Mouse (Mus musculus) MEL (cell line): ENCODE data around the gene Atp10b. TPM values are rescaled to one million over a fixed set of nuclear protein-coding genes. Genes with fewer than 3 reads are reported as not detected.

Experiments used
- DNase-seq: peaks from one replicate; pipeline ENCODE4 v3.0.0; 2011; ENCODE audit warnings: low read depth, low spot score
- H3K27ac ChIP-seq: 2 replicates; pipeline ENCODE4 v1.5.1; 2012; ENCODE audit warnings: low read depth, mild to moderate bottlenecking, control low read depth, low read length, moderate library complexity; ENCODE audit not compliant: control insufficient read depth
- H3K27me3 ChIP-seq, 2 experiments: fragments of 150-350 bp in 1 of 2; sonication (generic) in 1 of 2; 2 replicates each; pipeline ENCODE4 v1.6.1; 2012; ENCODE audit warnings: low read length in 2 of 2, mild to moderate bottlenecking in 2 of 2, improper control_type of control experiment in 1 of 2, moderate library complexity in 1 of 2; ENCODE audit not compliant: insufficient read depth in 2 of 2, control insufficient read depth in 1 of 2
- H3K36me3 ChIP-seq, 2 experiments: 2 replicates each; pipeline ENCODE4 v1.6.1; 2012 to 2014; ENCODE audit warnings: low read length in 2 of 2, improper control_type of control experiment in 1 of 2, inconsistent platforms in 1 of 2, mild to moderate bottlenecking in 1 of 2; ENCODE audit not compliant: insufficient read depth in 2 of 2, control insufficient read depth in 1 of 2
- H3K4me1 ChIP-seq, 2 experiments: fragments of 150-350 bp in 1 of 2; sonication (generic) in 1 of 2; 2 replicates each; pipeline ENCODE4 v1.6.1; 2012; ENCODE audit warnings: low read length in 2 of 2, improper control_type of control experiment in 1 of 2, mild to moderate bottlenecking in 1 of 2; ENCODE audit not compliant: insufficient read depth in 2 of 2, control insufficient read depth in 1 of 2
- H3K4me3 ChIP-seq, 2 experiments: fragments of 150-350 bp in 1 of 2; sonication (generic) in 1 of 2; 2 replicates each; pipeline ENCODE4 v1.5.1; 2012; ENCODE audit warnings: low read depth in 2 of 2, low read length in 2 of 2, mild to moderate bottlenecking in 2 of 2, moderate library complexity in 2 of 2, control low read depth in 1 of 2, improper control_type of control experiment in 1 of 2; ENCODE audit not compliant: control insufficient read depth in 1 of 2, insufficient read depth in 1 of 2
- H3K79me2 ChIP-seq: 2 replicates; pipeline ENCODE4 v1.6.1; 2012; ENCODE audit warnings: mild to moderate bottlenecking, low read length, moderate library complexity; ENCODE audit not compliant: control insufficient read depth, poor library complexity, insufficient read depth
- H3K9ac ChIP-seq: 2 replicates; pipeline ENCODE4 v1.6.1; 2012; ENCODE audit warnings: low read depth, mild to moderate bottlenecking, control low read depth, low read length, moderate library complexity; ENCODE audit not compliant: control insufficient read depth, poor library complexity, severe bottlenecking
- H3K9me3 ChIP-seq: fragments of 150-350 bp; sonication (generic); replicated peaks from 2 replicates; pipeline ENCODE4 v1.6.1; 2012; ENCODE audit warnings: mild to moderate bottlenecking, low read length, improper control_type of control experiment, moderate library complexity; ENCODE audit not compliant: insufficient read depth
- CTCF ChIP-seq, 3 experiments: IDR thresholded peaks in 2 of 3; conservative IDR thresholded peaks in 1 of 3; 2 replicates each; pipeline ENCODE4 v1.5.1; 2011 to 2012; ENCODE audit warnings: low read length in 3 of 3, low read depth in 2 of 3, mild to moderate bottlenecking in 2 of 3, improper control_type of control experiment in 1 of 3, inconsistent platforms in 1 of 3, mixed read lengths in 1 of 3, moderate library complexity in 1 of 3; ENCODE audit not compliant: control insufficient read depth in 1 of 3, insufficient read depth in 1 of 3, poor library complexity in 1 of 3, severe bottlenecking in 1 of 3
- E2F4 ChIP-seq: IDR thresholded peaks from 2 replicates; pipeline ENCODE4 v1.6.1; 2011; ENCODE audit warnings: low read depth, low read length, improper control_type of control experiment, borderline replicate concordance
- ETS1 ChIP-seq: IDR thresholded peaks from 2 replicates; pipeline ENCODE4 v1.6.1; 2012; ENCODE audit warnings: low read depth, mild to moderate bottlenecking, inconsistent platforms, low read length, improper control_type of control experiment, moderate library complexity
- GATA1 ChIP-seq: IDR thresholded peaks from 2 replicates; pipeline ENCODE4 v1.6.1; 2011; ENCODE audit warnings: low read depth, low read length, improper control_type of control experiment
- KAT2A ChIP-seq: conservative IDR thresholded peaks from 2 replicates; pipeline ENCODE4 v1.6.1; 2012; ENCODE audit warnings: low read depth, low read length, improper control_type of control experiment, inconsistent platforms
- MAFK ChIP-seq: IDR thresholded peaks from 2 replicates; pipeline ENCODE4 v1.6.1; 2011; ENCODE audit warnings: low read depth, mild to moderate bottlenecking, low read length, improper control_type of control experiment, borderline replicate concordance
- MAZ ChIP-seq: IDR thresholded peaks from 2 replicates; pipeline ENCODE4 v1.6.1; 2012; ENCODE audit warnings: low read depth, mild to moderate bottlenecking, inconsistent platforms, low read length, improper control_type of control experiment
- MEF2A ChIP-seq: IDR thresholded peaks from 2 replicates; pipeline ENCODE4 v1.6.1; 2014; ENCODE audit warnings: low read depth, mild to moderate bottlenecking, inconsistent platforms, low read length, improper control_type of control experiment; ENCODE audit not compliant: poor library complexity, insufficient replicate concordance, severe bottlenecking; ENCODE audit errors: extremely low read depth
- MXI1 ChIP-seq: IDR thresholded peaks from 2 replicates; pipeline ENCODE4 v1.6.1; 2011; ENCODE audit warnings: mild to moderate bottlenecking, low read depth, low read length, improper control_type of control experiment
- NELFE ChIP-seq: IDR thresholded peaks from 2 replicates; pipeline ENCODE4 v1.6.1; 2011; ENCODE audit warnings: low read depth, low read length, improper control_type of control experiment
- POLR2A ChIP-seq, 2 experiments: IDR thresholded peaks; 2 replicates each; pipeline ENCODE4 v1.6.1; 2011 to 2012; ENCODE audit warnings: low read length in 2 of 2, mild to moderate bottlenecking in 2 of 2, control low read depth in 1 of 2, improper control_type of control experiment in 1 of 2, low read depth in 1 of 2, moderate library complexity in 1 of 2; ENCODE audit not compliant: control insufficient read depth in 1 of 2, insufficient read depth in 1 of 2, poor library complexity in 1 of 2
- POLR2AphosphoS5 ChIP-seq: IDR thresholded peaks from 2 replicates; pipeline ENCODE4 v1.6.1; 2012; ENCODE audit warnings: low read depth, borderline replicate concordance, mild to moderate bottlenecking, inconsistent platforms, low read length, moderate library complexity, mixed read lengths
- SMC3 ChIP-seq: IDR thresholded peaks from 2 replicates; pipeline ENCODE4 v1.6.1; 2011; ENCODE audit warnings: low read depth, low read length, improper control_type of control experiment
- TCF12 ChIP-seq: IDR thresholded peaks from 2 replicates; pipeline ENCODE4 v1.6.1; 2014; ENCODE audit warnings: low read depth, mild to moderate bottlenecking, inconsistent platforms, low read length, improper control_type of control experiment, moderate library complexity
- USF1 ChIP-seq: IDR thresholded peaks from 2 replicates; pipeline ENCODE4 v1.6.1; 2014; ENCODE audit warnings: low read depth, mild to moderate bottlenecking, inconsistent platforms, low read length, improper control_type of control experiment, moderate library complexity
- ZNF384 ChIP-seq: IDR thresholded peaks from 2 replicates; pipeline ENCODE4 v1.6.1; 2012; ENCODE audit warnings: low read depth, mild to moderate bottlenecking, inconsistent platforms, low read length, improper control_type of control experiment
- polyA plus RNA-seq, 2 experiments: library from polyadenylated mRNA; stranded (reverse) in 1 of 2; unstranded in 1 of 2; fragments of >175 nt in 1 of 2; fragments of >200 nt in 1 of 2; gene quantifications; 2 replicates each; pipeline versions ENCODE4 v1.2.1 to v1.2.4; 2012; ENCODE audit warnings: low replicate concordance in 2 of 2, low read depth in 1 of 2; ENCODE audit not compliant: insufficient read length in 2 of 2, insufficient read depth in 1 of 2, missing spikeins in 1 of 2
- total RNA-seq: library from RNA; depleted of rRNA; stranded (reverse); fragments of 300-350 nt; gene quantifications from 2 replicates; pipeline ENCODE4 v1.2.3, GENCODE M21; 2012

Gene Atp10b
- total and polyA plus RNA-seq, 3 experiments = not detected

DNA sequence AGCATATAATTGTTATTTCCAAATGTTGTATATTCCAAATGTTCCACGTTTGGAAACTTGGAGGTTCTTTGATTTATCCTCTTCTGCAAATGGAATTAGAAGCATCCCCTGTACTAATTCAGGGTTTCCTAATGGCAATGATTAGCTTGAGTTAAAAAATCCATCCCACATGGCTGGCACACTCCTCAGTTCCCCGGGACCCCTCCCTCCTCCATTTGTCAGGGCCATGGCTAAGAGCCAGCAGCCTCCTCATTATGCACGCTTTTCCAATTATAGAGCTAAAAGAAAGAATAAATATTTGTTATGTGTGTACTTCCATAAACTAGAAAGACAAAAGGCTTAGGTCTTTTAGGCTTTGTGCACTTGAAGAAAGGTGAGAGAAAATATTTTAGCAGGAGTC, 53.9 kb downstream of the Atp10b start:
- TF ChIP-seq MEF2A = no peak
- no peak for TF ChIP-seq E2F4
- TF ChIP-seq MXI1 = no peak
- TF ChIP-seq KAT2A = no peak
- TF ChIP-seq SMC3 = no peak
- TF ChIP-seq POLR2A (IDR thresholded peaks at IDR 0.05; ENCODE audit: control insufficient read depth in 1 of 2, insufficient read depth in 1 of 2, low read depth in 1 of 2, low read length in 2 of 2, poor library complexity in 1 of 2) = no peak
- TF ChIP-seq POLR2AphosphoS5 = no peak
- TF ChIP-seq ZNF384 = no peak
- TF ChIP-seq TCF12 = no peak
- no peak for TF ChIP-seq USF1
- Histone ChIP-seq H3K4me1 (no peaks in the 10 kb centered on the region), H3K9ac (no peak overlapping the region), H3K9me3 (no peaks in the 10 kb centered on the region), H3K27me3 (no peaks in the 10 kb centered on the region), H3K36me3 (no peaks in the 10 kb centered on the region), H3K27ac (no peak overlapping the region), H3K79me2 (no peaks in the 10 kb centered on the region), H3K4me3 (no peak overlapping the region)
- no peak for DNase-seq

DNA sequence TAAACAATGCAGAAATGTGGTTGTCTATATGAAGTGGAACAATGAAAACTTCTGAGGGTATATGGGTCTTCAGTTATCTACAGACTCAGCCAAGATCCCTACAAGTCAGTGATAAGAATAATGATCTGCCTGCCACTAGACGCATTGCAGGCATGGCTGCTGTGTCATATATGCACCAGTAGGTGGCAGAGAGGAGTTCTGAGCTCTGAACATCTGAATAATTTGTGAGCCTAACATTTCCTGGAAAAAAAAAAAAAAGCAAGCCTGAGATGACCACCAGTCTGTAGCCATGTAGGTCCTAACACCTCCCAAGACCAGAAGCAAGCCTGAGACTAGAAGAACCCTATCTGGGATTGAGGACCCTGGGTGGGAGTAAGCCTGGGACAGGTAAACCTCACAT, 63.5 kb downstream of the Atp10b start:
- Histone ChIP-seq H3K27me3 (no peaks in the 10 kb centered on the region), H3K79me2 (no peaks in the 10 kb centered on the region), H3K9me3 (no peaks in the 10 kb centered on the region), H3K36me3 (no peaks in the 10 kb centered on the region), H3K27ac (no peak overlapping the region), H3K4me1 (no peaks in the 10 kb centered on the region)
- peak; percentile 8 for DNase-seq
- TF ChIP-seq MEF2A = no peak
- TF ChIP-seq SMC3 = 0 out of 2 replicates have a peak, but pooled peaks have one; percentile 6
- peak in 2 of 3 experiments; percentile 23 to 24; a peak in 2 of 6 replicates for TF ChIP-seq CTCF (IDR thresholded peaks at IDR 0.05 in 2 of 3, conservative IDR thresholded peaks at IDR 0.05 in 1 of 3; ENCODE audit: control insufficient read depth in 1 of 3, insufficient read depth in 1 of 3, low read depth in 2 of 3, low read length in 3 of 3, poor library complexity in 1 of 3, severe bottlenecking in 1 of 3)
- TF ChIP-seq, all 39 proteins: peak for 2
- no peak overlapping the region for H3K4me3 ChIP-seq
- H3K9ac ChIP-seq = no peak overlapping the region

DNA sequence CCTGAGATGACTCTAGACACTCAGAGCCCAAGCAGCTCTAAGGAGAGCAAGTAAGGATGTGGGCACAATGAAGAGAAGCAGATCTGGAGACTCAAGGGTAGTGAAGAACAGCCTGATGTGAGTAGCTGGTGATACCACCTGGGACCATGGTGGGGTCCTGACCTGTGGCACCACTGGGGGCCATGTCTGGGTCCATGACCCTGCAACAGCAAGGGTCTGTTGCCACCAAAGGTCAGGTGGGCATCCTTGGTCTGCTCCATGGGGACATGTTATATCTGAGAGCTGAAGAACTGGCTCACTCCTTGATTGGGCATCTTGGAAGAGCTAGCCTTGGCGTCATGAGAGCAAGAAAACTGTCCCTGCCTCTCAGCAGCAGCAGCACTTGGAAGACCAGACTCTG, 64.1 kb downstream of the Atp10b start:
- no peak overlapping the region for H3K4me3 ChIP-seq
- H3K4me1 ChIP-seq = no peaks in the 10 kb centered on the region
- H3K27ac ChIP-seq = no peak overlapping the region
- no peak for DNase-seq
- no peak overlapping the region for H3K9ac ChIP-seq
- H3K27me3 ChIP-seq = no peaks in the 10 kb centered on the region
- no peaks in the 10 kb centered on the region for H3K79me2 ChIP-seq
- TF ChIP-seq GATA1 (no peak), SMC3 (no peak), POLR2A (IDR thresholded peaks at IDR 0.05; ENCODE audit: control insufficient read depth in 1 of 2, insufficient read depth in 1 of 2, low read depth in 1 of 2, low read length in 2 of 2, poor library complexity in 1 of 2) (no peak), POLR2AphosphoS5 (no peak), MAFK (no peak), NELFE (no peak), MAZ (no peak), USF1 (no peak), ETS1 (no peak)
- TF ChIP-seq, all 39 proteins: peak for 0
- Histone ChIP-seq H3K36me3 (no peaks in the 10 kb centered on the region), H3K9me3 (no peaks in the 10 kb centered on the region)
